Mouse (Mus musculus) right cerebral cortex, adult 18-20 months (tissue): ENCODE measurements at regions not wholly inside any gene's neighbourhood (a gene's known extent, or its start where the extent isn't known, plus 50 kb on each side); places are given as distances from the start of the nearest gene placed in this dataset.
A peak's percentile ranks its signal among the peaks of the same experiment; 100 is the strongest.
"Not testable (repeated sequence)": the region's sequence is repeated elsewhere in the genome, so short reads cannot be mapped to it uniquely, and the experiment has no call there.

Source experiments
- DNase-seq: peaks from one replicate; pipeline ENCODE4 v3.0.0; 2022; ENCODE audit warnings: mixed read lengths

DNA sequence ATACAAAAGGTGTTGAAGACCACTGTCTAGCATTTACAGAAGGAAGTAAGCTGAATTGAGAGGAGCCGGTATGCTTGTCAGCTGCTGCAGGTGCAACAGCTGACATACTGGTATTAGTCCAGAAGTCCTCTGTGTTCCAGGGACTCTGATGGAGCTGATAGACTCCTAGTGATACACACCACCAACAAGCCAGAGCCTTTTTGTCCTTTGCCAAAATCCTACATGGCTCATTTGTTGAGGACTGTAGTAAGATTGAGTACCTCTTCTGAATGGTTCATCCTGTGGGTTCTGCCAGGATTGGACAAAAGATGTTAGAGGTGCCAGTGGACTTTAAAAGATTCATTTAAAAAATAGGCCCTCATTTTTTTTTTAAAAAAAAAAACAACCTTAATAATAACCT is 129.4 kb upstream of the Tmem185a start:
- no peak for DNase-seq

DNA sequence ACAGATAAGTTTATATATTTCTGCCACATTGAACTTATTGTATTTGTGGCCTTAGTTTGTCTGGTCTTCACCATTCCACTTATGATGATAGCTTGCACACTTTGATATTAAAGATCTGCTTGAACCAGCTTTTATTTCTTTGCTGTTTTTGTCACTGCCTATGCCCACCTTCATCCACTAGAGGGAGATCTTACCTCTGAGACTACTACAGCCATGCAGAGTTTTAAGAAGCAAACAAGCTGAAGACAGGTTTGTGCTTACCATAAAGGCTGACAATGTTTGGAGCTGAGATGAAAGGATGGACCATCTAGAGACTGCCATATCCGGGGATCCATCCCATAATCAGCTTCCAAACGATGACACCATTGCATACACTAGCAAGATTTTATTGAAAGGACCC is 105.4 kb upstream of the Tmem185a start:
- peak; percentile 33 for DNase-seq

DNA sequence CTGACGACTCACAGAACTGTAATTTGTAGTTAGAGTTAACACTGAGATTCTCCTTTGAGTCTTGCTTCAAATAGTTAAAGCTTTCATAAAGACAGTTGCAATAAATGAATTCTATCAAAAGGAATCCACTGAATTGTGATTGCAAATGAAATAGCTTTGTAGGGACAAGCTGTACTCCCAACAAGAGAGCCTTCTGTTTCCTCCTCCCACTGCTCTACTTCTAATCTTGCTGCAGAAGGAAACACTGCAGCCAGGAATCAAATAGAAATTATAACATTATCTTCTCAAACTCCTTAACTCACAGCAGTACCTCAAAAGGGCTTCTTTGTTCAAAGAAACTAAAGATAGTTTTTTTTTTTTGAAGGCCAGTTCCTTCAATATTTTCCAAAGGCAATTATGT is 103.2 kb upstream of the Tmem185a start:
- DNase-seq, result peak; percentile 6

DNA sequence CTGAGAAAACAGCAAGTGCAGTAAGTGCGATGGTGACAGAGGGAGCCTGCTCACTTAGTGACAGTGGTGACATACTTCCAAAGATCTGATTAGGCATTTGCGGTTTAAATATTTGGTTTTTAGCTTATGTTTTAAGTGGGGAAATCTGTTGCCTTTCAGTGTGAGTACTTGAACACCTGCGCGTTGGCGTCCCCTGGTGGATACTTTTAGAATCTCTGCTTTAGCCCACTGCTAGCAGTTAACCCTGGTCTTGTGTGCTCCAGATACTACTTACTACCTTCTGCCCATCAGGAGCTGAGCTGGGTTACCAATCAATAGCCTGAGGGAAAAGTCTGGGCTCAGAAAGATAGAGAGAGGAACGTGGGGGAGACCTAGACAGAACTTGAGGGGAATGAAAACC is 97.3 kb upstream of the Tmem185a start:
- not testable (repeated sequence) for DNase-seq

DNA sequence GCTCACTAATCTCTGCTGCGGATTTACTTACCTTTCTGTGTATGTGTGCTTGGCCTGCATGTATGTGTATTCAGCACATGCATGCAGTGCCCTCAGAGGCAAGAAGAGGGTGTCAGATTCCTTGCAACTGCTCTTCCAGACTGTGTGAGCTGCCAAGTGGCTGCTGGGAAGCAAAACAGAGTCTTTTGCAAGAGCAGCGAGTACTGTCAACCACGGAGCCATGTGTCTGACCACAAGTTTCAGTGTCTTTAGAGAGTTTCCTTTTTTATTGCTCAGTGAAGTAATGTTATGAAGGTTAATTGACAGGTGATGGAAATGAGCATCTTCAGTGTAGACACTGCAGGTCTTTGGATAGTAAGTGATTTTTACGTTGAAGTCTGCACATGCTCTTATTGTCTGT is 93.6 kb upstream of the Tmem185a start:
- not testable (repeated sequence) for DNase-seq

DNA sequence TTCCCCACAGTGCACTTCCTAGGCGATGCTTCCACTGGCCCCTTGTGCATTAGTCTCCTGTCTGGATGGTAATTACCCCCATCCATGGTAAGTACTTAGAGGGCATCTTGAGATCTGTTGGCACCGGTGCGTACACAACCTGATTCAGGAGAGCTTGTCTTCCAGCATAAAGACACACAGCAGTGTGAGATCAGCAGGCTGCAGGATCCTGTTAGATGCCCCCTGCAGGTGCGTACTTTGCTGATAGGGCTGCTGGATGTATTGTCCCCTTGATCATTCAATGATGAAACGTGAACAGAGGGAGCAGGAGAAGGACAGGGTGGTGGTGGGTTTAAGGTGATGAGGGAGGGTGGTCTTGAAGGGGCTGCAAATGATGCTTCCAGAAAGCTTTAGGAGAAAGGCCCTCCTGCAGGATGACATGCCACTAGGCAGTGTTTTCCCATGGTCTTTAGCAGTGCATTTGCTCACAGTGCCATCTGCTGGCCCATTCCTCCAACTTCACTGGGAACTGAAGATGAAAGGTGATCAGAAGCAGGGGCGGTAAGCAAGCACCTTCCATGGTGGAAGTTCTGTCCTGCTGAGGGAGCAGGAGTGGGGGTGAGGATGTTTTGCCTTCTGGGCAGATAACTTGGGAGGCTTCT is 92.5 kb upstream of the Tmem185a start:
- not testable (repeated sequence) for DNase-seq
